In the genomic region with DNA sequence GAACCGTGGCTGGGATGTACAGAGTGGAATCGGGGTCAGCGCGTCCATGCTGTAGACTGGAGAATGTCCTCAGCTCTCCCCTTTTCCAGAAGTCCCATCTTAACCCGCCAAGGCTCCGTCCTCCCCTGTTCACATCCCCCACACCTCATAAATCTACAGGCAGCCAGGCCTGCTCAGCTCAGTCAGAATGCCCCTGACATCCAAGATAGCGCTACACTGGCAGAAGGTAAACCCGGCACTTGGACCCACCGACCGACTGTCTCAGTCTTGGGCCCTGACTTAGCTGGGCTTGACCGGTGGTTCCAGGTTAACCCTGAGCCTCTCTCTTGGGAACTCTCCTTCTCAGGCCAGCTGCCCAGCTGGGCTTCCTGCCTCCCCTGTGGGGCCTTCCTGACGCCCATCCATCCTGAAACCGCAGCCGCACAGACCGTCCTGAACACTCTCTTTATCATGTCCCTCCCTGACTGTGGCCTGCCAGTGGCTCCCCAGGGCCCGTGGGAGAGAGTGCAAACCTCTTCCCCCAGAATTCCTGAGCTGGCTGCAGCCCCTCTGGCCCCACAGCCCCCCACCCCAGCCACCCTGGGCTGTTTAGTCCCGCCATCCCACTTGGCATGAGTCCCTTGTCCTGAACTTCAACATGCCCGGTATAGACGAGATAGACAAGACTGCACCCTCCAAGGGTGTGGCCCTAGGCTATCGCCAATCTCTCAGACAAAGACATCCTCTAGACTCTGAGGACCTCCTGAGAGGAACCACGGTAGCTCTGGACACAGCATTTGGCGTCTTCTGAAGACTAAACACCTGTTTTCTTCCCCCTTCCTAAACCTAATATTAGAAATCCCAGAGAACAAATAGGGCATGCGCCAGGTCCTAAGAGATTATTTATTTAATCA, we compare ENCODE assay signal across 14 mouse cellular contexts. TPM values are rescaled to one million over a fixed set of nuclear protein-coding genes. Genes with fewer than 3 reads are reported as not detected.
A peak's percentile ranks its signal among the peaks of the same experiment; 100 is the strongest.
DNase-seq lines count a peak whose midpoint lies in the region; ATAC-seq and TF ChIP-seq lines count a peak whose summit lies in the region.
"Had no signal": no experiment of that assay in that cellular context is flagged by ENCODE, and none has a peak within 500 bp of the region (broad histone marks: within the 10 kb centered on the region; RNA-seq: fewer than 3 reads in every experiment).

No protein-coding gene starts in this region.

- ATAC-seq in forebrain, embryonic 12.5 days (ENCODE audit: low FRiP score), result no peak
- ATAC-seq in forebrain, postnatal 0 days, result no peak
- peak; percentile 24; the same call in 1 of the 2 replicates for ATAC-seq in kidney, embryonic 15.5 days (replicated peaks; ENCODE audit: low FRiP score)
- ATAC-seq in midbrain, embryonic 13.5 days, result no peak
- ATAC-seq in midbrain, embryonic 14.5 days (ENCODE audit: low FRiP score, low TSS enrichment), result no peak
- ATAC-seq in neural tube, embryonic 12.5 days (ENCODE audit: low FRiP score, low read depth), result 0 out of 2 replicates have a peak, but pooled peaks have one; percentile 17
- no peak for ATAC-seq in cerebellum, adult (ENCODE audit: insufficient number of reproducible peaks, low FRiP score, low TSS enrichment)

- no peak for TF ChIP-seq CTCF in forebrain, postnatal 0 days (IDR thresholded peaks at IDR 0.05; ENCODE audit: low read depth)

- no peak overlapping the region for H3K9ac ChIP-seq in forebrain, embryonic 12.5 days
- H3K9ac ChIP-seq in forebrain, postnatal 0 days, result no peak overlapping the region
- no peak overlapping the region for H3K9ac ChIP-seq in kidney, embryonic 15.5 days
- H3K9ac ChIP-seq in midbrain, embryonic 13.5 days (replicated peaks), result no peak overlapping the region
- no peak overlapping the region for H3K9ac ChIP-seq in midbrain, embryonic 14.5 days (replicated peaks; ENCODE audit: low read length)
- H3K9ac ChIP-seq in neural tube, embryonic 12.5 days, result peak overlapping the region; percentile 21; the same call in 1 of the 2 replicates
- H3K9ac ChIP-seq: embryonic facial prominence, embryonic 13.5 days; heart, embryonic 12.5 days had no signal

- no peak for DNase-seq in forebrain, postnatal 0 days
- DNase-seq in kidney, postnatal 14 days, result no peak
- DNase-seq in midbrain, embryonic 14.5 days, result no peak
- DNase-seq: adrenal gland, postnatal 10 days; cerebellum, postnatal 10 days; gastrocnemius, postnatal 25 days; lung, postnatal 4 days had no signal

- 0 out of 2 replicates have a peak overlapping the region, but pooled peaks have one; percentile 50 for H3K27ac ChIP-seq in forebrain, embryonic 12.5 days
- H3K27ac ChIP-seq in forebrain, postnatal 0 days (ENCODE audit: low read depth, low read length), result no peak overlapping the region
- H3K27ac ChIP-seq in kidney, embryonic 15.5 days, result peak overlapping the region; percentile 29; the same call in 1 of the 2 replicates
- peak overlapping the region; percentile 41; the same call in 1 of the 2 replicates for H3K27ac ChIP-seq in midbrain, embryonic 13.5 days
- H3K27ac ChIP-seq in midbrain, embryonic 14.5 days (replicated peaks; ENCODE audit: low read depth, low read length), result no peak overlapping the region; the same call in 1 of the 2 replicates
- H3K27ac ChIP-seq in neural tube, embryonic 12.5 days, result no peak overlapping the region
- H3K27ac ChIP-seq: embryonic facial prominence, embryonic 13.5 days had no signal

- no peak overlapping the region for H3K4me2 ChIP-seq in forebrain, embryonic 12.5 days
- H3K4me2 ChIP-seq in forebrain, postnatal 0 days (ENCODE audit: low read depth), result no peak overlapping the region
- H3K4me2 ChIP-seq in kidney, embryonic 15.5 days, result peak overlapping the region; percentile 22; the same call in 1 of the 2 replicates
- no peak overlapping the region for H3K4me2 ChIP-seq in midbrain, embryonic 13.5 days (replicated peaks)
- no peak overlapping the region for H3K4me2 ChIP-seq in midbrain, embryonic 14.5 days (ENCODE audit: low read length)
- peak overlapping the region; percentile 21; the same call in 1 of the 2 replicates for H3K4me2 ChIP-seq in neural tube, embryonic 12.5 days (replicated peaks)
- H3K4me2 ChIP-seq: embryonic facial prominence, embryonic 13.5 days; heart, embryonic 12.5 days had no signal

- WGBS in forebrain, embryonic 12.5 days, result 77% methylated on average over 23 of the region's 23 CpGs
- 68% methylated on average over 23 of the region's 23 CpGs for WGBS in forebrain, postnatal 0 days
- WGBS in kidney, embryonic 15.5 days, result 32% methylated on average over 23 of the region's 23 CpGs
- 73% methylated on average over 23 of the region's 23 CpGs for WGBS in midbrain, embryonic 13.5 days
- WGBS in midbrain, embryonic 14.5 days, result 73% methylated on average over 23 of the region's 23 CpGs
- WGBS in neural tube, embryonic 12.5 days, result 44% methylated on average over 23 of the region's 23 CpGs

- no peak overlapping the region for H3K4me3 ChIP-seq in forebrain, embryonic 12.5 days (replicated peaks)
- no peak overlapping the region for H3K4me3 ChIP-seq in forebrain, postnatal 0 days (ENCODE audit: low read depth, low read length)
- H3K4me3 ChIP-seq in kidney, embryonic 15.5 days (replicated peaks), result no peak overlapping the region
- H3K4me3 ChIP-seq in midbrain, embryonic 13.5 days (replicated peaks), result no peak overlapping the region
- no peak overlapping the region for H3K4me3 ChIP-seq in midbrain, embryonic 14.5 days (replicated peaks; ENCODE audit: low read depth, low read length)
- no peak overlapping the region for H3K4me3 ChIP-seq in neural tube, embryonic 12.5 days
- H3K4me3 ChIP-seq: embryonic facial prominence, embryonic 13.5 days; heart, embryonic 12.5 days had no signal

- H3K36me3 ChIP-seq in forebrain, embryonic 12.5 days (replicated peaks), result peaks cover 15% of the 10 kb centered on the region
- no peaks in the 10 kb centered on the region for H3K36me3 ChIP-seq in forebrain, postnatal 0 days (ENCODE audit: insufficient read depth)
- no peaks in the 10 kb centered on the region for H3K36me3 ChIP-seq in kidney, embryonic 15.5 days
- H3K36me3 ChIP-seq in midbrain, embryonic 13.5 days, result no peaks in the 10 kb centered on the region
- H3K36me3 ChIP-seq in midbrain, embryonic 14.5 days (ENCODE audit: control insufficient read depth, insufficient read depth, low read length), result no peaks in the 10 kb centered on the region; the same call in 1 of the 2 replicates
- H3K36me3 ChIP-seq in neural tube, embryonic 12.5 days, result peaks cover 3% of the 10 kb centered on the region; the same call in 1 of the 2 replicates
- H3K36me3 ChIP-seq: heart, embryonic 12.5 days had no signal

- no peaks in the 10 kb centered on the region for H3K27me3 ChIP-seq in forebrain, embryonic 12.5 days
- H3K27me3 ChIP-seq in forebrain, postnatal 0 days (ENCODE audit: insufficient read depth, low read length), result no peaks in the 10 kb centered on the region
- H3K27me3 ChIP-seq in kidney, embryonic 15.5 days, result no peaks in the 10 kb centered on the region
- no peaks in the 10 kb centered on the region for H3K27me3 ChIP-seq in midbrain, embryonic 13.5 days
- no peaks in the 10 kb centered on the region for H3K27me3 ChIP-seq in midbrain, embryonic 14.5 days (ENCODE audit: control insufficient read depth, insufficient read depth, low read length)
- no peaks in the 10 kb centered on the region for H3K27me3 ChIP-seq in neural tube, embryonic 12.5 days (replicated peaks)
- H3K27me3 ChIP-seq: embryonic facial prominence, embryonic 13.5 days had no signal

- H3K9me3 ChIP-seq in forebrain, embryonic 12.5 days, result no peaks in the 10 kb centered on the region
- H3K9me3 ChIP-seq in forebrain, postnatal 0 days (ENCODE audit: low read length), result no peaks in the 10 kb centered on the region
- no peaks in the 10 kb centered on the region for H3K9me3 ChIP-seq in kidney, embryonic 15.5 days (replicated peaks)
- no peaks in the 10 kb centered on the region for H3K9me3 ChIP-seq in midbrain, embryonic 13.5 days
- no peaks in the 10 kb centered on the region for H3K9me3 ChIP-seq in midbrain, embryonic 14.5 days (ENCODE audit: control insufficient read depth, low read length)
- H3K9me3 ChIP-seq in neural tube, embryonic 12.5 days, result no peaks in the 10 kb centered on the region
- H3K9me3 ChIP-seq: embryonic facial prominence, embryonic 13.5 days; heart, embryonic 12.5 days had no signal

- H3K4me1 ChIP-seq in forebrain, embryonic 12.5 days, result peaks cover 75% of the 10 kb centered on the region
- H3K4me1 ChIP-seq in forebrain, postnatal 0 days (ENCODE audit: insufficient read depth), result peaks cover 2% of the 10 kb centered on the region
- H3K4me1 ChIP-seq in kidney, embryonic 15.5 days, result peaks cover 67% of the 10 kb centered on the region
- peaks cover 73% of the 10 kb centered on the region for H3K4me1 ChIP-seq in midbrain, embryonic 13.5 days (replicated peaks)
- peaks cover 17% of the 10 kb centered on the region; the same call in 1 of the 2 replicates for H3K4me1 ChIP-seq in midbrain, embryonic 14.5 days (ENCODE audit: control insufficient read depth, insufficient read depth, low read length)
- H3K4me1 ChIP-seq in neural tube, embryonic 12.5 days, result peaks cover 63% of the 10 kb centered on the region

RNA-seq across cellular contexts. Expression of a gene that starts 37.9 kb away (rescaled TPM):
- polyA plus RNA-seq in forebrain, embryonic 12.5 days (2016; fragmentation: Nextera tagmentation; extraction: Ambion mirVana), result 20.3 and 30.2 TPM in 2 replicates
- total RNA-seq in forebrain, postnatal 0 days (2014; rRNA removed), result 79.9 and 85.6 TPM in 2 replicates
- polyA plus RNA-seq in forebrain, postnatal 0 days (2015; fragmentation: Nextera tagmentation; extraction: Ambion mirVana), result 9.2 and 10.8 TPM in 2 replicates
- polyA plus RNA-seq in kidney, embryonic 15.5 days (2015; fragmentation: Nextera tagmentation; extraction: Ambion mirVana), result 7.1 and 8.7 TPM in 2 replicates
- polyA plus RNA-seq in midbrain, embryonic 13.5 days (2015; fragmentation: Nextera tagmentation; extraction: Ambion mirVana), result 20.3 and 25.0 TPM in 2 replicates
- 27.6 and 32.8 TPM in 2 replicates for polyA plus RNA-seq in midbrain, embryonic 14.5 days (2014; fragmentation: Nextera tagmentation; extraction: Ambion mirVana)
- 22.0 and 30.3 TPM in 2 replicates for polyA plus RNA-seq in neural tube, embryonic 12.5 days (2016; fragmentation: Nextera tagmentation; extraction: Ambion mirVana)

Comparison
In these comparisons a context has a peak if more than half of its experiments do, and no peak if none do; other contexts are left out.
1. H3K27ac ChIP-seq: peak in forebrain, embryonic 12.5 days (single experiment), kidney, embryonic 15.5 days (single experiment) and midbrain, embryonic 13.5 days (single experiment); none in forebrain, postnatal 0 days (single experiment), midbrain, embryonic 14.5 days (single experiment) and neural tube, embryonic 12.5 days (single experiment).
2. ATAC-seq: peak in kidney, embryonic 15.5 days (single experiment) and neural tube, embryonic 12.5 days (single experiment); none in forebrain, embryonic 12.5 days (single experiment), forebrain, postnatal 0 days (single experiment), midbrain, embryonic 13.5 days (single experiment), midbrain, embryonic 14.5 days (single experiment) and cerebellum, adult (single experiment).
3. H3K4me2 ChIP-seq: peak in kidney, embryonic 15.5 days (single experiment) and neural tube, embryonic 12.5 days (single experiment); none in forebrain, embryonic 12.5 days (single experiment), forebrain, postnatal 0 days (single experiment), midbrain, embryonic 13.5 days (single experiment) and midbrain, embryonic 14.5 days (single experiment).